Mouse (Mus musculus): ENCODE data around the gene Agtpbp1.

DNA sequence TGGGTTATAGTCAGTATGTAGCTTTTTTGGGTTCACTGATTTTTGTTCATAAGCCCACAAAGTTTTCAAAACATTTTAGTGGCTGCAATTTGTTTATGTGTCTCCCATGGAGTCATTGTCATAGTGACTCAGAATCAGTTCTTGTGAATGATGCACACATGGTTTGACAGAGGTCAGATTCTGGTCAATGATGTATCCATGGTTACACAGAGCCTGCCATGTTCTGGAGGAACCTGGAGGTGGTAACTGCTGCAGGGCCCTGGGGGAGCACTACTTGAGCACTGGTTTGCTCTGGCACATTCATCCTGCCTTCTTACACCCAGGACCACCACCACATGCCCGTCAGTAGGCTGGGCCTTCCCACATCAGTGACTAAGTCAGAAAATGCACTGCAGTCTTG is 19.5 kb upstream of the Agtpbp1 start:
- TF ChIP-seq CTCF (IDR thresholded peaks at IDR 0.05; ENCODE audit: low read depth), result no peak
- TF ChIP-seq EP300 (IDR thresholded peaks at IDR 0.05; ENCODE audit: low read depth), result no peak

Measured in heart, postnatal 0 days (tissue).